Mouse (Mus musculus) layer of hippocampus, adult 8-10 months (tissue): ENCODE measurements around the gene Leap2. TPM values are rescaled to one million over a fixed set of nuclear protein-coding genes. Genes with fewer than 3 reads are reported as not detected.
A peak's percentile ranks its signal among the peaks of the same experiment; 100 is the strongest.

Experiments used
- DNase-seq, 2 experiments: peaks; one replicate each; pipeline ENCODE4 v3.0.0; 2022; ENCODE audit warnings: low spot score in 2 of 2
- total RNA-seq, 4 experiments: library from RNA; stranded (reverse); gene quantifications; 2 replicates each; pipeline ENCODE4 v1.2.4; 2022

The Leap2 gene
- total RNA-seq: not detected

- no peak for DNase-seq
These were observed at the start of gene Leap2 for GRCm38 (mm10) chr11:53423036-53423435. TSS of gene Leap2 (minus strand) at chr11:53423170.

- DNase-seq: no peak
These were observed 49.7 kb upstream of the Leap2 start for GRCm38 (mm10) chr11:53472709-53473108.

GRCm38 (mm10) chr11:53469968-53470695 lies 47.2 kb upstream of the Leap2 start, which contains the start of gene Gm9837:
TSS of gene Gm9837 (minus strand) at chr11:53470479.
- DNase-seq: peak; percentile 90 to 96

- DNase-seq: no peak
These were observed 46.5 kb upstream of the Leap2 start for GRCm38 (mm10) chr11:53469294-53469967.

- DNase-seq: peak; percentile 77 to 82
These were observed 43.4 kb upstream of the Leap2 start for GRCm38 (mm10) chr11:53466231-53466971.

- DNase-seq: no peak
These were observed 40.8 kb upstream of the Leap2 start for GRCm38 (mm10) chr11:53463551-53464424.

- no peak for DNase-seq
These were observed 38.8 kb upstream of the Leap2 start for GRCm38 (mm10) chr11:53461727-53462126.

GRCm38 (mm10) chr11:53460192-53460591 lies 37.2 kb upstream of the Leap2 start:
- DNase-seq: no peak

- no peak for DNase-seq
These were observed 36.0 kb upstream of the Leap2 start for GRCm38 (mm10) chr11:53458996-53459395.

GRCm38 (mm10) chr11:53457372-53457954 lies 34.5 kb upstream of the Leap2 start:
- no peak for DNase-seq

GRCm38 (mm10) chr11:53456474-53457371 lies 33.8 kb upstream of the Leap2 start, which contains the start of the genes Gm10447 and Shroom1:
TSS of gene Gm10447 (minus strand) at chr11:53457110.
TSS of gene Shroom1 (plus strand) at chr11:53457205.
- DNase-seq: no peak

- no peak for DNase-seq
These were observed 30.1 kb upstream of the Leap2 start for GRCm38 (mm10) chr11:53453031-53453430.

GRCm38 (mm10) chr11:53452396-53452795 lies 29.4 kb upstream of the Leap2 start:
- DNase-seq: no peak

- no peak for DNase-seq
These were observed 28.4 kb upstream of the Leap2 start for GRCm38 (mm10) chr11:53451361-53451760.

- no peak for DNase-seq
These were observed 27.2 kb upstream of the Leap2 start for GRCm38 (mm10) chr11:53450070-53450705.

GRCm38 (mm10) chr11:53448529-53448928 lies 25.6 kb upstream of the Leap2 start:
- DNase-seq: no peak

GRCm38 (mm10) chr11:53447996-53448395 lies 25.0 kb upstream of the Leap2 start:
- DNase-seq: no peak

GRCm38 (mm10) chr11:53446183-53446582 lies 23.2 kb upstream of the Leap2 start:
- no peak for DNase-seq

- DNase-seq: no peak
These were observed 22.6 kb upstream of the Leap2 start for GRCm38 (mm10) chr11:53445562-53445961.
